Mouse (Mus musculus) thymus, postnatal 4 days (tissue): ENCODE data around the gene Bcl2l15.
"Not testable (repeated sequence)": the region's sequence is repeated elsewhere in the genome, so short reads cannot be mapped to it uniquely, and the experiment has no call there.

Experiments
- DNase-seq: peaks from one replicate; pipeline ENCODE4 v3.0.0; 2021

The Bcl2l15 gene

GRCm38 (mm10) chr3:103834001-103834400 is 1.6 kb downstream of the Bcl2l15 start:
- DNase-seq = no peak

GRCm38 (mm10) chr3:103835272-103835950 is 3.0 kb downstream of the Bcl2l15 start:
- DNase-seq = no peak

GRCm38 (mm10) chr3:103835951-103836310 is 3.5 kb downstream of the Bcl2l15 start:
- no peak for DNase-seq

- no peak for DNase-seq
Observed at GRCm38 (mm10) chr3:103836453-103836852, 4.1 kb downstream of the Bcl2l15 start.

GRCm38 (mm10) chr3:103839711-103840110 is 7.3 kb downstream of the Bcl2l15 start:
- no peak for DNase-seq

GRCm38 (mm10) chr3:103840195-103840594 is 7.8 kb downstream of the Bcl2l15 start:
- DNase-seq = not testable (repeated sequence)

GRCm38 (mm10) chr3:103840946-103841345 is 8.5 kb downstream of the Bcl2l15 start:
- not testable (repeated sequence) for DNase-seq

- no peak for DNase-seq
Observed at GRCm38 (mm10) chr3:103850644-103851363, 18.4 kb downstream of the Bcl2l15 start.

- DNase-seq = no peak
Observed at GRCm38 (mm10) chr3:103851481-103851880, 19.1 kb downstream of the Bcl2l15 start.

GRCm38 (mm10) chr3:103851882-103852281 is 19.5 kb downstream of the Bcl2l15 start:
- no peak for DNase-seq

- peak; percentile 92 for DNase-seq
Observed at GRCm38 (mm10) chr3:103852565-103853299, 20.3 kb downstream of the Bcl2l15 start.

GRCm38 (mm10) chr3:103853804-103854203 is 21.4 kb downstream of the Bcl2l15 start:
- DNase-seq = no peak

- no peak for DNase-seq
Observed at GRCm38 (mm10) chr3:103857036-103857805, 24.8 kb downstream of the Bcl2l15 start.

GRCm38 (mm10) chr3:103857977-103858563 is 25.7 kb downstream of the Bcl2l15 start:
- no peak for DNase-seq

- peak; percentile 63 for DNase-seq
Observed at GRCm38 (mm10) chr3:103858881-103859801, 26.7 kb downstream of the Bcl2l15 start, which contains the start of gene Ptpn22. Gene Ptpn22 (plus strand): TSS chr3:103859795.

GRCm38 (mm10) chr3:103859851-103860391 is 27.5 kb downstream of the Bcl2l15 start:
- peak; percentile 77 for DNase-seq

- DNase-seq = no peak
Observed at GRCm38 (mm10) chr3:103862721-103863220, 30.4 kb downstream of the Bcl2l15 start.

- DNase-seq = no peak
Observed at GRCm38 (mm10) chr3:103864200-103864599, 31.8 kb downstream of the Bcl2l15 start.

- DNase-seq = no peak
Observed at GRCm38 (mm10) chr3:103867424-103867971, 35.1 kb downstream of the Bcl2l15 start.

- peak; percentile 8 for DNase-seq
Observed at GRCm38 (mm10) chr3:103868008-103868407, 35.6 kb downstream of the Bcl2l15 start.
